Mouse (Mus musculus): ENCODE data around the gene Atp6v1g2. TPM values are rescaled to one million over a fixed set of nuclear protein-coding genes. Genes with fewer than 3 reads are reported as not detected.

Gene Atp6v1g2
- total RNA-seq (2022) = 1 to 10 TPM; 1.3 to 2.3 (median 1.9) TPM

- DNase-seq (ENCODE audit: low spot score in 2 of 2) = no peak
Observed at GRCm38 (mm10) chr17:35233114-35233980, at the start of gene Atp6v1g2. TSS of gene Atp6v1g2 (plus strand) at chr17:35233660.

DNA sequence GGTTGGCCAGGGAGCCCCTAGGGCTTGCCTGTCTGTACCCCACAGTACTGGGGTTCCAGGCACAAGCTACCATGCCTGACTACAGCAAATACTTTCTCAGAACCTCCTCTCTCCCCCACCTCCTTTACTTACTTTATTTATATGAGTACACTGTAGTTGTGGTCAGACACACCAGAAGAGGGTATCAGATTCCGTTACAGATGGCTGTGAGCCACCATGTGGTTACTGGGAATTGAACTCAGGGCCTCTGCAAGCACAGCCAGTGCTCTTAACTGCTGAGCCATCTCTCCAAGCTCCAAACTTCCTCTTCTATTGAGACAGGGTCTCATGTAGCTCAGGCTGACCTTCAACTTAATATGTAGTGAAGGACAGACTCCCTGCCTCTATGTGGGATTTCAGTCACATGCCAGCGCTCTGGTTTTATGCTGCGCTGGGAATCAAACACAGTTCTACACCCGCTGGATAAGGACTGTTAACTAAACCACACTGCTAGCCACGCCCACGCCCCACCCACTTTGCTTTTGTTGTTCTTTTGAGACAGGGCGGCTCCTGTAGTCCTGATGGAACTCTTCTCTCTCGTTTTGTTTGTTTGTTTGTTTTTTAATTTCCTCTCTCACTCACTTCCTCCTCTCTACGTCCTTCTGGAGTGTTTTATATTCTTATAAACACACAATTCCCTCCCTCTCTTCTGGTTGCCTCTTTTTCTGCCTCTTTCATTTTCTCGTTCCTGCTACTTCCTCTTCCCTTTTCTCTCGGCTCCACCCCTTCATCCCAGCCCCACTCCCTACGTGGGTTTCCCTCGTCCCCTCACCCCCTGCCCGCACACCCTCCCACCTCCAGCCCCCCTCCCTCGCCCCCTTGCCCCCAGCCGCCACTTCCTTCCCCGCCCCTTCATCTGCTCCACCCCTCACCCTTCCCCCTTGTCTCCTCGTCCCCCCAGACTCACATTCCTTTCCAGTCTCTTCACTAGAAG lies 47.5 kb upstream of the Atp6v1g2 start:
- DNase-seq (ENCODE audit: low spot score in 2 of 2) = peak; percentile 55 to 77

DNA sequence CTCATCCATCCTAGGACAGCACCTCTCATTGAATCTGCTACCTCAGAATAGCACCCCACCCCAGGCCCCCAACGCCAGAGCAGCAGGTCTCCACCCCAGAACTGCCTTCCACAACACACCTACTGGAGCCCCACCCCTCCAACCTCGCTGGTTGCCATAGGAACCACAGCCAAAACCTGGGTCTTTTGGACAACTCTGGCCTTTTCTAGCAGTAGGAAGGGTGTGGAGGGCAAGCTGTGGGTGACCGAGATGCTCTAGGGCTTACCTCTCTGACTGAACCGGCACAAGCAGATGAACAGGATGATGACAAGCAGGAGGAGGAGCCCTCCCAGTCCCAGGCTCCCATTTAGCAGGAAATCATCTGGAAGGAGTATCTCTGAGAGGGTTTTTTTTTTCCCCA lies 46.8 kb upstream of the Atp6v1g2 start:
- DNase-seq (ENCODE audit: low spot score in 2 of 2) = no peak

- DNase-seq (ENCODE audit: low spot score in 2 of 2) = no peak
Observed at GRCm38 (mm10) chr17:35187345-35187744, 46.1 kb upstream of the Atp6v1g2 start.

DNA sequence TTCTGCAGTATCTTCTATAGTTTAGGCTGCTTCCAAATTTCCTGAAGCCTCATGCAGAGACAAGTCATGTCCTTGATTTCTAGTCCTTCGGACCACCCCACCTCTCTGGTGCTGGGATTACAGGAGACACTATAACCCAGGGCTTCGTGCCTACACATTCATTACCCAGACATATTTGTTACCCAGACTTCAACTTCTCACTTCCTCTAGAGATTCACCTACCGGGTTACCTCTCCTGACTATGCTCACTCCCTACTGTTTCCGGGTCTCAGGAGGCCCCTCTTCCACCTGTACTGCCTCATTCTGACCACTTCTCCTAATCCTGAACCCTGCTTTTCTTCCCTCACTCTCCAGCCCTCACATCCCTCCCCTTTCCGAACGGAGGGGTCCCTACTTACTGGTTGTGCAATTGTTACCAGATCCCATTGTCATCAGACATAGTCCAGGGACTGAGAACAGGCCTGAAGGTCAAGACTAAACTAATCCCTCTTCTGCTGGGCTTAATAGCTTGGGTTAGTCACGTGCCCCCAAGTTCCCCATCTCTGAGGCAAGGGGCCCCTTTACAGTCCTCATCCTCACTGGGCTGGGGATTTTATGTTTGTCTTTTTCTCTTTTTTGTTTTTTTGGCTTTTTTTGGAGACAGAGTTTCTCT lies 45.4 kb upstream of the Atp6v1g2 start, which contains the start of gene Lst1:
TSS of gene Lst1 (minus strand) at position 481 of the 652 bp plus-strand sequence.
- no peak for DNase-seq (ENCODE audit: low spot score in 2 of 2)

- no peak for DNase-seq (ENCODE audit: low spot score in 2 of 2)
Observed at GRCm38 (mm10) chr17:35189186-35189585, 44.3 kb upstream of the Atp6v1g2 start.

DNA sequence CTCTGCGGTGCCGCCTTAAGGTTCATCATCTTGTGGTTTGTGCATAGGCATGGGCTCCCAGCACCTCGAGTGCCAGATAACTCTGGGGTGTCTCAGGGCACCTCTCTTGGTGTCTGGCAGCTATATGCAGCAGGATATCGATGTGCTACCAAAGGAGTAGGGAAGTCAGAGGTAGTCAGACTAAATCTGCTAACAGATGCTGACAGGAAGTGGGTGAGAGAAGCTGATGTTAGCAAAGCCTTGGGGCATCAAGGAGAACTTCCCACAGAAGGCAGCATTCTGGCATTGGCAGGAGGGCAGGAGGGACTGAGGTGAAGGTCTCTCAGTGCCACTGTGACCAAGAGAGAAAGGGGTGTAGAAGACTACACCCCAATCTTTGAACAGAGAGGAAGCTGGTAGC lies 43.4 kb upstream of the Atp6v1g2 start:
- DNase-seq (ENCODE audit: low spot score in 2 of 2) = no peak

DNA sequence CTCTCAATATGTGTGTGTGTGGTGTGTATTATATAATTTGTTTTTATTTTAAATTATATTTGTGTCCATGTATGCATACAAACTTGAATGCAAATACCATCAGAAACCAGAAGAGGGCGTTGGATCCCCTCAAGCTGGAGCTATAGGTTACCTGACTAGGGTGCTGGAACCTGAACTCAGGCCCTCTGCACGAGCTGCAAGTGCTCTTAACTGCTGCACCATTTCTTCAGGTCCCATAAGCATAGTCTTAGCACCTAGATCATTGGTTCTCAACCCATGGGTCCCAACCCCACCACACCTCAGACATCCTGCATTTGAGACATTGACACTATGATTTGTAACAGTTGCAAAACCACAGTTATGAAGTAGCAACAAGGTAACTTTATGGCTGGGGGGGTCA lies 41.7 kb upstream of the Atp6v1g2 start:
- DNase-seq (ENCODE audit: low spot score in 2 of 2) = no peak

- DNase-seq (ENCODE audit: low spot score in 2 of 2) = no peak
Observed at GRCm38 (mm10) chr17:35192924-35193323, 40.5 kb upstream of the Atp6v1g2 start.

GRCm38 (mm10) chr17:35193881-35194843 lies 39.3 kb upstream of the Atp6v1g2 start, which contains the start of gene Ltb:
TSS of gene Ltb (plus strand) at chr17:35194439.
- no peak for DNase-seq (ENCODE audit: low spot score in 2 of 2)

GRCm38 (mm10) chr17:35194844-35195630 lies 38.4 kb upstream of the Atp6v1g2 start:
- DNase-seq (ENCODE audit: low spot score in 2 of 2) = no peak

GRCm38 (mm10) chr17:35195631-35196320 lies 37.7 kb upstream of the Atp6v1g2 start:
- peak; percentile 57 to 73 for DNase-seq (ENCODE audit: low spot score in 2 of 2)

- DNase-seq (ENCODE audit: low spot score in 2 of 2) = no peak
Observed at GRCm38 (mm10) chr17:35196321-35196641, 37.2 kb upstream of the Atp6v1g2 start.

GRCm38 (mm10) chr17:35197126-35197525 lies 36.3 kb upstream of the Atp6v1g2 start:
- no peak for DNase-seq (ENCODE audit: low spot score in 2 of 2)

GRCm38 (mm10) chr17:35198029-35198428 lies 35.4 kb upstream of the Atp6v1g2 start:
- DNase-seq (ENCODE audit: low spot score in 2 of 2) = no peak

DNA sequence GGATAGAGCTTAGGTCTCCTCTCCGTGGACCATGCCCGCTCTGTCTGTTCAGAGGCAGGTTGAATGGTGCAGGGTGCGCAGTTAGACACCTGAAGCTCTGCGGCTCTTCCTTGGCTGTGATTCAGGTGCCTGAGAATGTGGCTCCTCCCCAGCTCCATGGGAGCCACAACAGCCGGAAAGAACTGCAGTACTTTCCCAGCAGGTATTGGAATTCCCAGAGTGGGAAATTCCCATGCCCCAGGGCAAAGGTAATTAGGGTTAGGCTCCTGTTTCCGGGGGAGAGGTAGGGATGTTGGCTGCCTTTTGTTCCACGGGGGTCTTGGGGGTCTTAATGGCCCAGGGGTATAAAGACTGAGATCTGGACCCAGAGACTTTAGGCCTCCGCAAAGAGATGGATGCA lies 34.5 kb upstream of the Atp6v1g2 start:
- no peak for DNase-seq (ENCODE audit: low spot score in 2 of 2)

DNA sequence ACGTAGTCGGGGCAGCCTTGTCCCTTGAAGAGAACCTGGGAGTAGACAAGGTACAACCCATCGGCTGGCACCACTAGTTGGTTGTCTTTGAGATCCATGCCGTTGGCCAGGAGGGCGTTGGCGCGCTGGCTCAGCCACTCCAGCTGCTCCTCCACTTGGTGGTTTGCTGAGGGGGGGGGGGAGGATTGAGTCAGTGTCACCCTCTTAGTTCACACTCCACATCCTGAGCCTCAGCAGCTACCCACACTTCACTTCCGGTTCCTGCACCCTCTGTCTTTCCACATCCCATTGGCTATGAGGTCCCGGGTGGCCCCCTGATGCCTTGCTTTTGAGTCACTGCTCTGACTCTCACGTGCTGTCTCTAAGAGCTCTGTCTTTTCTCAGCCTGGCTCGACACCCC lies 33.1 kb upstream of the Atp6v1g2 start:
- no peak for DNase-seq (ENCODE audit: low spot score in 2 of 2)

GRCm38 (mm10) chr17:35201128-35201527 lies 32.3 kb upstream of the Atp6v1g2 start:
- DNase-seq (ENCODE audit: low spot score in 2 of 2) = no peak

GRCm38 (mm10) chr17:35201787-35202186 lies 31.7 kb upstream of the Atp6v1g2 start, which contains the start of gene Tnf:
TSS of gene Tnf (minus strand) at chr17:35202007.
- DNase-seq (ENCODE audit: low spot score in 2 of 2) = peak in 1 of 2 experiments; percentile 32

Measured in gastrocnemius, adult 8-10 months (tissue).